Mouse (Mus musculus): ENCODE data around the gene Bckdha. TPM values are rescaled to one million over a fixed set of nuclear protein-coding genes. Genes with fewer than 3 reads are reported as not detected.

Bckdha gene
- polyA plus RNA-seq, 1 experiment from 2014 or later: 106 TPM

DNA sequence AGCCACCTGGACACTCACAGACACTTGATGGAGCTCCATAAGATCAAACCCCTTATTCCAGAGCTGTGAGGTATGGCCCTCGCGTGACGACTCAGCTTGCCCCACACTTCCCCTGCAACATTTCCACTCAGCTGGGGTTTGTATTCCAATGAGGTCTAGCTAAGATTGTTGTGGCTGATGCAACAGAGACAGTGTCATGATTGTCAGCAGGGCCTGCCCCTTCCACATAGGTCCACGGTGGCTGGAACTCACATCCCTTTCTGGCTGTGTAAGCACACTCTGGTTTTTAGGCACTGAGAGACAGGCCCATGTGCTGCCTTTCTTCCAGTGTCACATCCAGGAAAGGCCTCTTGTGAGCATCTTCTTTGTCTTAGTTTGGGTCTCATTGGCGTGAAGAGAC lies 74.1 kb downstream of the Bckdha start:
- DNase-seq: no peak
- no peak overlapping the region for H3K4me2 ChIP-seq (ENCODE audit: low read depth, low read length)
- H3K4me3 ChIP-seq (ENCODE audit: low read depth, low read length): no peak overlapping the region
- no peak overlapping the region for H3K27ac ChIP-seq (ENCODE audit: low read depth)
- H3K36me3 ChIP-seq (replicated peaks; ENCODE audit: insufficient read depth, low read length): no peaks in the 10 kb centered on the region
- ATAC-seq: no peak
- no peak for TF ChIP-seq EP300 (IDR thresholded peaks at IDR 0.05; ENCODE audit: low read depth)
- no peak for TF ChIP-seq CTCF (IDR thresholded peaks at IDR 0.05; ENCODE audit: low read depth)
- H3K9ac ChIP-seq (replicated peaks): no peak overlapping the region
- no peaks in the 10 kb centered on the region for H3K9me3 ChIP-seq (ENCODE audit: low read length)
- 71% methylated on average over 5 of the region's 5 CpGs for WGBS (ENCODE audit: insufficient replicate concordance)
- H3K27me3 ChIP-seq (ENCODE audit: insufficient read depth, low read length): no peaks in the 10 kb centered on the region
- no peaks in the 10 kb centered on the region for H3K4me1 ChIP-seq (ENCODE audit: insufficient read depth)

DNA sequence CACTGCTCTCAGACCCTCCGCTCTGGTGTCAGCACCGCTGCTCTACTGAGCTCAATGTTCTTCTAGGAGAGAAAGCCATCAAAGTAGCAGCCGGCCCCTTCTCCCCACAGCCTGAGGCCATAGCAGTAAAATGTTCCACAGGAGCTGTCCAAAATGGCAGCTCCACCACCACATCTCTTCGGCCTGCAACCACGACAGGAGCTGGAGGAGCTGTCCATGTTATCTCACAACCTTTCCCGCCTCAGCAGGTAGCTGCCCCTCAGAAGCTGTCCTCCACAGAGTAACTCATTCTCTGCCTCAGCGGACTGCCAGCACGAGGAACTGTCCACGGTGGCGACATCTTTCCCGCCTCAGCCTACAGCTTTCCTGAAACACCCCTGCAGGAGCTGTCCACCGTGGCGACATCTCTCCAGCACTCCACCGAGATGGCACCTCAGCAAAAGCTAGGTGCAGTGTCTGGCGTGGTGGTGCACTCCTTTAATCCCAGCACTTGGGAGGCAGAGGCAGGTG lies 76.4 kb downstream of the Bckdha start:
- TF ChIP-seq EP300 (IDR thresholded peaks at IDR 0.05; ENCODE audit: low read depth): no peak
- TF ChIP-seq CTCF (IDR thresholded peaks at IDR 0.05; ENCODE audit: low read depth): no peak
- Histone ChIP-seq H3K27me3 (ENCODE audit: insufficient read depth, low read length) (no peaks in the 10 kb centered on the region), H3K36me3 (replicated peaks; ENCODE audit: insufficient read depth, low read length) (no peaks in the 10 kb centered on the region), H3K9ac (replicated peaks) (no peak overlapping the region), H3K4me1 (ENCODE audit: insufficient read depth) (no peaks in the 10 kb centered on the region), H3K4me2 (ENCODE audit: low read depth, low read length) (no peak overlapping the region), H3K9me3 (ENCODE audit: low read length) (no peaks in the 10 kb centered on the region), H3K4me3 (ENCODE audit: low read depth, low read length) (no peak overlapping the region), H3K27ac (ENCODE audit: low read depth) (no peak overlapping the region)
- WGBS (ENCODE audit: insufficient replicate concordance): 73% methylated on average over 15 of the region's 15 CpGs
- DNase-seq (no peak), ATAC-seq (no peak)

Other genes with a start within 250 kb of the Bckdha start
- not detected in 2 replicates for gene Cxcl17, start 246.1 kb downstream of the Bckdha start, polyA plus RNA-seq (2015; fragmentation: Nextera tagmentation; extraction: Ambion mirVana)
- 24.3 and 27.3 TPM in 2 replicates for gene Ceacam1, start 181.4 kb downstream of the Bckdha start, polyA plus RNA-seq (2015; fragmentation: Nextera tagmentation; extraction: Ambion mirVana)
- 0.08 TPM in 1 of 2 replicates, not detected in the other for gene Ceacam2, start 119.1 kb downstream of the Bckdha start, polyA plus RNA-seq (2015; fragmentation: Nextera tagmentation; extraction: Ambion mirVana)
- gene Erich4, start 43.1 kb downstream of the Bckdha start, polyA plus RNA-seq (2015; fragmentation: Nextera tagmentation; extraction: Ambion mirVana): 0.20 TPM in 1 of 2 replicates, not detected in the other
- gene Dmac2, start 39.6 kb downstream of the Bckdha start, polyA plus RNA-seq (2015; fragmentation: Nextera tagmentation; extraction: Ambion mirVana): 12.2 and 13.7 TPM in 2 replicates
- 3.7 and 4.1 TPM in 2 replicates for gene B3gnt8, start 32.3 kb downstream of the Bckdha start, polyA plus RNA-seq (2015; fragmentation: Nextera tagmentation; extraction: Ambion mirVana)
- gene Exosc5, start 183 bp upstream of the Bckdha start, polyA plus RNA-seq (2015; fragmentation: Nextera tagmentation; extraction: Ambion mirVana): 44.5 and 49.2 TPM in 2 replicates
- 0.58 and 0.76 TPM in 2 replicates for gene Tmem91, start 16.2 kb upstream of the Bckdha start, polyA plus RNA-seq (2015; fragmentation: Nextera tagmentation; extraction: Ambion mirVana)
- 15.0 and 16.0 TPM in 2 replicates for gene B9d2, start 21.8 kb upstream of the Bckdha start, polyA plus RNA-seq (2015; fragmentation: Nextera tagmentation; extraction: Ambion mirVana)
- gene Tgfb1, start 28.0 kb upstream of the Bckdha start, polyA plus RNA-seq (2015; fragmentation: Nextera tagmentation; extraction: Ambion mirVana): 5.1 and 6.1 TPM in 2 replicates
- gene Ccdc97, start 60.1 kb upstream of the Bckdha start, polyA plus RNA-seq (2015; fragmentation: Nextera tagmentation; extraction: Ambion mirVana): 6.7 and 6.8 TPM in 2 replicates
- 21.4 and 22.6 TPM in 2 replicates for gene Hnrnpul1, start 95.8 kb upstream of the Bckdha start, polyA plus RNA-seq (2015; fragmentation: Nextera tagmentation; extraction: Ambion mirVana)
- gene Axl, start 129.7 kb upstream of the Bckdha start, polyA plus RNA-seq (2015; fragmentation: Nextera tagmentation; extraction: Ambion mirVana): 26.6 and 27.4 TPM in 2 replicates
- 0.65 and 0.92 TPM in 2 replicates for gene Cyp2s1, start 157.9 kb upstream of the Bckdha start, polyA plus RNA-seq (2015; fragmentation: Nextera tagmentation; extraction: Ambion mirVana)
- gene Cyp2b10, start 238.6 kb upstream of the Bckdha start, polyA plus RNA-seq (2015; fragmentation: Nextera tagmentation; extraction: Ambion mirVana): 3.4 and 5.8 TPM in 2 replicates

All from liver, postnatal 0 days (tissue).